Mouse (Mus musculus) cerebellum, postnatal 25 days (tissue): ENCODE data around the gene Sap18b.
"Not testable (repeated sequence)": the region's sequence is repeated elsewhere in the genome, so short reads cannot be mapped to it uniquely, and the experiment has no call there.

ENCODE experiments used
- DNase-seq, 2 experiments: peaks; one replicate each; pipeline ENCODE4 v3.0.0; 2021; ENCODE audit warnings: mixed read lengths in 2 of 2

Sap18b gene

GRCm38 (mm10) chr8:95825162-95825561, at the start of gene Sap18b:
Gene Sap18b (plus strand): TSS chr8:95825346.
- not testable (repeated sequence) for DNase-seq

- DNase-seq, result no peak
These were observed 44.1 kb upstream of the Sap18b start for GRCm38 (mm10) chr8:95781085-95781484.

GRCm38 (mm10) chr8:95781775-95782174, 43.4 kb upstream of the Sap18b start:
- no peak for DNase-seq

DNA sequence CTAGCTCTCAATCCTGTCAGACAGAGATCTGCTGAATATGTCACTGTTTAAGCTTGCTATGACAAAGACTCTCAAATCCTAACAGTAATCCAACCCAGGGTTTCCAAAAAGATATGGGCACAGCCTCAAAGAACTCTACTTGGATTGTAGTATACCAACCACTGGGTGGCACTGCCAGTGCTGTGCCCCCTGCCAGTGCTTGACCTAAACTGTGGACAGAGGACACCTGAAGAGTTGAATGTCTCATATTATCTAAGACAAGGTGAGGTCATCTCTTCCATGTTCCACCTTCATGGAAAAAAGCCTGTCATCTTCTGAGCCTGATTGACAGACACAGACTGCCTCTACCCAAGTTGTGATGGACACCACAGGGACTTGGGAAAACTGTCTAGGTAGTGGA, 42.5 kb upstream of the Sap18b start:
- DNase-seq, result no peak

DNA sequence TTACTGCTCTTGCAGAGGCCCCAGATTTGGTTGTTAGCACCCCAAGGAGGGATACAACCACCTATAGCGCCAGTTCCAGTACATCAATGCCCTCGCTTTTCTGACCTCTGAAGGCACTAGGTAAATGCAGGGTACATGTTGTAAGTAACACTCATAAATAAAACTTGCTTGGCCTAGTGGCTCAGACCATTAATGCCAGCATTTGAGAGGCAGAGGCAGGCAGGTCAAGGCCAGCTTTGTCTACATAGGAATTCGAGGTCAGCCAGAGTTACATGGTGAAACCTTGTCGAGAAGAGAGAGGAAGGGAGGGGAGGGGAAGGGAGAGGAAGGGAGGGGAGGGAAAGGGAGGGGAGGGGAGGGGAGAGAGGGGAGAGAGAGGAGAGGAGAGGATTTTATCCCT, 39.6 kb upstream of the Sap18b start:
- no peak for DNase-seq

DNA sequence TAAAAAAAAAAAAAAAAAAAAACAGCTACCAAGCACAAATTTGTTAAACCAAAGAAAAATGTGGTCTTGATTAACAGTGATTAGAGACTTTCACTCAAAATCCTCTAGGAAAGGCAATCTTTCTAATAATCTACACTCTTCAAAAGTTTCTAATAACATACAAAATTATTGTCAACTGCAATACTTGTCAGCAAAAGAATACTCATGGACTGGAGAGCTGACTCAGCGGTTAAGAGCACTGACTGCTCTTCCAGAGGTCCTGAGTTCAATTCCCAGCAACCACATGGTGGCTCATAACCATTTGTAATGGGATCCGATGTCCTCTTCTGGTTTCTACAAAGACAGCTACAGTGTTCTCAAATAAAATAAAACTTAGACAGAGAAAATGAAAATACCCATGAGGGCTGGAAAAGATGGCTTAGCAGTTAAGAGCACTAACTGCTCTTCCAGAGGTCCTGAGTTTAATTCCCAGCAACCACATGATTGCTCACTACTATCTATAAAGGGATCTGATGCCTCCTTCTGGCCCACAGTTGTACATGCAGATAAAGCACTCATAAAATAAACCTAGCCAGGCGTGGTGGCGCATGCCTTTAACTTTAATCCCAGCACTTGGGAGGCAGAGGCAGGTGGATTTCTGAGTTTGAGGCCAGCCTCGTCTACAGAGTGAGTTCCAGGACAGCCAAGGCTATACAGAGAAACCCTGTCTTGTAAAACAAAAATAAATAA, 29.6 kb upstream of the Sap18b start:
- not testable (repeated sequence) for DNase-seq

DNA sequence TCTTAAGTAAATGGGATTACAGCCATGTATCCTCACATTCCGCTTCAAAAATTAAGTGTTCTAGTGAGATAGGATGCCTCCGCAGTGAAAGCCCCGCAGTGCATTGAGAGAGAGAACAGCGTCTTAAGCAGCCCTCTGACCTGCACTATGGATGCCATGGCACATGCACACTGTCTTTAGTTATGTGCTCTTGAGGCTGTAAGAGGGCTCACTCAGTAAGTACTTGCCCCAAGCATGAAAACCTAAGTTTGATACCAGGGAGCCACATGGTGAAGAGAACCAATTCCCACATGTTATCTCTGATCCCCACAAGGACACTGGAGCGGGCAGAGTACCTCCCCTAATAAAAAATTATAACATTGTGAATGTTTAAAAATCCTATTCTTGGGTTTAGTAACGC, 26.0 kb upstream of the Sap18b start:
- DNase-seq, result no peak

DNA sequence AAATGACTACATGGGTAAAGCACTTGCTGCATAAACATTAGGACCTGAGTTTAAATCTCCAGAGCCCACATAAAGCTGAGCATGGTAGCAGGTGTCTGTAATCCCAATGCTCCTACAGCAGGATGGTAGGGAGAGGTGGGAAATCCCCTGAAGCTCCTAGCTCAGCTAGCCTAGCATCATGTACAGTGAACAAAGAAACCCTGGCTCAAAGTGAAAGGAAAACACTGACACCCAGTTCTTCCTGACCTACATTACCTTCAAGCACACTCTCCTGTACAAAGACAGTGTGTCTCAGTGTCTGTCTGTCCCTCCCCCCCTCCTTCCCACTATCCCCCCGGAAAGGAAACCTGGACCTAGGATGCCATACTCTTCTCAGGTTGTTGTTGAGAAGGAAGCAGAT, 25.3 kb upstream of the Sap18b start:
- no peak for DNase-seq

DNA sequence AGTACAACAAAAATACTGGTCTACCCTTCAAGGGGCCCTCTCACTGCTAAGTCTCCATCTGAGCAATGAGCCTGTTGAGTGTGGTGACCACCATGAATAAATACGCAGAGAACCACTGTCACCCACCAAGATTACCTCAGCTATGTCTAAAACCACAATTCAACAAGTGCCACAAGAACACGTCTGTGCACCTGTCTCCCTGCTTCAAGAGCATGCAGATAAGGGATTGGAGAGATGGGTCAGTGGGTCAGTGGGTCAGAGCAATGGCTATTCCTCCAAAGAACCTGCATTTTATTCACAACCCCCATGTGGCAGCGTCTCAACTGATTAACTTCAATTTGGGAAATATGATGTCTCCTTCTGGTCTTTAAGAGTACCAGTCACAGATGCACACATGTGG, 24.8 kb upstream of the Sap18b start:
- DNase-seq, result no peak

DNA sequence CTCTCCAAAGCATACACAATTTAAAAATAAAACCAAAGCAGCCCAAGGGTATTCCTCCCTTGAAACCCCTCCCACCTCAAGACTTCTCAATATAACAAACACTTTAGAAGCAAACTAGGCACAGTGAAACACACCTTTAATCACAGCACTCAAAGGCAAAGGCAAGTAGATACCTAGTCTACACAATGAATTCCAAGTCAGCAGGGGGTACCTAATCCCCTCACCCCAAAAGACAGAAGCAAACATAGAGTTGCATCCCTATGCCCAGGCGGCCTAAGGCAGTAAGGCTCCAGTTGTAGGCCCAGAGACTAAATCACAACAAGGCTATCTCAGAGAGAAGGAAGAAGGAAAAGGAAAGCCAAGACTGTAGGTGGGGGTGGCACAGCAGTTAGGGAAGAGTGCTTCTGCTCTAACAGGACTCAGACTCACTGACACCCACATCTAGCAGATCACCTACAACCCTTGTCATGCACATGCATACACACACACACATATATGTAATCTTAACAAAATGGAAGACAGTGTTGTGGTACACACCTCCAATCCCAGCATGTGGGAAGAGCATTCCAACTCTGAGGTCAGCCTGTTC, 23.6 kb upstream of the Sap18b start:
- DNase-seq, result no peak

DNA sequence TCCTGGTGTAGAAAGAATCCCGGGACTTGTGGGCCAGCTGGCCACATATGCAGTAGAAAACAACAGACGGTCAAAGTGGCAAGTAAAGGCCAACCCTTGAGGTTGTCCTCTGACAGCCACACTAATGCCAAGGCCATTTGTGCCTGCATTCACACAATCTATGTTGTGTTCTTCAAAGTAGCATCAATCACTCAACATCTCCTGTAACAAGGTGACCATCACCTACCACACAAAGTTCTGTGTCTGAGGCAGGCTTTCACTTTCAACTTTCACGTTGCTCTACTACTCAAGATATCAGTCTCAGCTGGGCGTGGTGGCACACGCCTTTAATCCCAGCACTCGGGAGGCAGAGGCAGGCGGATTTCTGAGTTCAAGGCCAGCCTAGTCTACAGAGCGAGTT, 22.9 kb upstream of the Sap18b start:
- no peak for DNase-seq

- DNase-seq, result no peak
These were observed 19.7 kb upstream of the Sap18b start for GRCm38 (mm10) chr8:95805482-95805881.

DNA sequence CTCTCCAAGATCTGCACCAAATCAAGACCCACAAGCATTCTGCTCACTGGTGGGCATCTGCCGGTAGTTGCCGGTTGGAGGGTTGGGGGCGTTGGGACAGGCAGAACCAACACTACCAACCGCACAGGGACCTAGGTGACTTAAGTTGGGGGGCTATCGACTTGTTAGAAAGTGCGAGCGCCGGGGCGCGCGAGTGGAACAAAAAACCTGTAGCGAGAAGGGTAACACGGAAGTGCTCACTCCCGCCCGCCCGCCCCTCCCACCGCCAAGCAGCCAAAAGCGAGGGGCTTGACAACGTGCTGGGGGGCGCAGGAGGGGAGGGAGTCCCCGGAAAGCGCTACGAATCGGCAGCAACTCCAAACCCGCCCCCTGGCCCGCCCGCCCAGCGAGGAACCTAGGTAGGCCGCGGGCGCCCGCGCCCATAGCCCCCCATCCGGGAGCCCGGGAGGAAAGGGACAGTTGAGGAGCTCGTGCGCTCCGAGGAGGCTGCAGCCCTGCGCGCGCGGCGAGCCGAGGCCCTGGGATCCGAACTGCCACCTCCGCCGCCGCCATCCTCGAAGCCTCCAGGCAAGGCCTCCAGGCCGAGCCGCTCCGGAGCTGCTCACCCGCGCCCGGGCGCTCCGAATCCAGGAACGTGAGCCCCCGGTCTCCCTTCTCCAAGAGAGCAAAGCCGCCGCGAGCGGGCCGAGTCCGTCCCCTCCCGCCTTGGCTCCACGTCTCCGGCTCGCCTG, 18.5 kb upstream of the Sap18b start:
- DNase-seq, result peak in 1 of 2 experiments; percentile 19

GRCm38 (mm10) chr8:95807331-95807843, 17.8 kb upstream of the Sap18b start, which contains the start of gene Cnot1:
Gene Cnot1 (minus strand): TSS chr8:95807464.
- DNase-seq, result peak; percentile 96 to 97

DNA sequence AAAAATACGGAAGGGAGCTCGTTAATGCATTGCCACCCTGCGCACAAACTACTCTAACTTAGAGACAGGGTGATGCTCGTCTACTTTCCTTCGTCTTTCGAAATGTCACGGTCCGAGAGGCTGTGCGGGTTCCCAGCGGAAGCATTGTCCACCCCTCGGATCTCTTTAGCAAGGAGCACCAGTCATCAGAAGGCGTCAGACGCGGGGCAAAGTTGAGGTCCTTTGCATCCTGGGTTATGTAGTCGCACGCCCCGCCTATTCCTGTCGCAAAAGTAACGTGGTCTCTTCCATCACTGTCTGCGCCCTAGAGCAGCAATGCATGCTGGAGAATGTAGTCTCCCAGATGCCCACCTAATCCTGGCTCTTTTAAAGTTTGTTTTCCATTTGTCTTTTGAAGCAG, 17.3 kb upstream of the Sap18b start:
- peak; percentile 91 to 93 for DNase-seq

- no peak for DNase-seq
These were observed 16.5 kb upstream of the Sap18b start for GRCm38 (mm10) chr8:95808631-95809030.

DNA sequence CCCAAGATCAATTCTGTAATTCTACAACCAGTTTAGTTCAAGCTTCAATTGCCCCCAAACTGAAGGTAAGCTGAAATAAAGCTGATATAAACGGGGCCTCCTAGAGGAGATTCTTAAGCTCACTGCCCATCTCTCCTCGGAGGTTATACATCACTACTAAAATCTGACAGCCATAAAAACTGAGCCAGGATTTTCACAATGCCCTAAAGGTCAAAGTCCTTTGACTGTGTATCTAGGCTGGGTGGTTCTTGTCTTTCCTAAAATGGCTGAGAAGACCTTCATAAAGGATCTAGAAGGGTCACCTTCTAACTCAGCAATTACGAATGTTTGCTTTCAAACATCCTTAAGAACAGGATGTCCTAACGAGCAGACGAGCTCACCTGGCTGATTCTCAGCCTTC, 16.0 kb upstream of the Sap18b start:
- DNase-seq, result no peak

DNA sequence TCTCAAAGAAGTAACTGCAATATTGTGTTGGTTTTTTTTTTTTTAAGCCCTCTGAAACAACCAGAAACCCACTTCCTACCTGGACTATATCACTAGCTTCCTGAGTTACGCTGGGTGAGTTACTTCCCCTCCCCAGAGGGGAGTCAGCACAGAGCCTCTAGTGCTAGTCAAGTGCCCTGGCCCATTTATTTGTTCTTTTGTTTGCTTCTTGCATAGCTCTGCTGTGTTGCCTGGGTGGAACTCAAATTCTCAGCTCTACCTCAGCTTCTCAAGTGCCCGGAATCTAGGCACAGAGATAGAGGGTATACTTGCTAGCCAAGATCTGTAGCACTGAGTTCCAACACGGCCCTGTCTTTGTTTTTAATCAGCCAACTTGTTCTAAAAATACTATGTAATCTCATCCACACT, 15.0 kb upstream of the Sap18b start:
- DNase-seq, result no peak

GRCm38 (mm10) chr8:95816044-95816708, 9.0 kb upstream of the Sap18b start:
- no peak for DNase-seq

DNA sequence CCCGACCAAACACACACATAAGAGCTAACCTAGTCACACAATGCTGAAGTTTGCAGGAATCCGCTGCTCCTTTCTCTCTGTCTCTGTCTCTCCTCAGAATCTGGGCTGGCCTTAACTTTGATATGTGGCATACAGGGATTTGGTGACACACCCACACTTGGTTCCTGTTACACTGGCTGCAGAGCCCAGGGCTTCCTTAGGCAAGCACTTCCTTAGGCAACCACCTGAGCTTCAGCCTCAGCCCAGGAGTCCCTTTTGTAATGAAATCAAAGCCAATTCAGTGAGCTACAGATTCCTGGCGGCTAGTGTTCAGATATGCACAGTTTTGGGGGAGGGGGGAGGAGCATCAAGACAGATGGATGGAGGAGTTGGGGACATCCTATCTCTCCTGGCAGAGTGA, 7.5 kb upstream of the Sap18b start:
- no peak for DNase-seq

DNA sequence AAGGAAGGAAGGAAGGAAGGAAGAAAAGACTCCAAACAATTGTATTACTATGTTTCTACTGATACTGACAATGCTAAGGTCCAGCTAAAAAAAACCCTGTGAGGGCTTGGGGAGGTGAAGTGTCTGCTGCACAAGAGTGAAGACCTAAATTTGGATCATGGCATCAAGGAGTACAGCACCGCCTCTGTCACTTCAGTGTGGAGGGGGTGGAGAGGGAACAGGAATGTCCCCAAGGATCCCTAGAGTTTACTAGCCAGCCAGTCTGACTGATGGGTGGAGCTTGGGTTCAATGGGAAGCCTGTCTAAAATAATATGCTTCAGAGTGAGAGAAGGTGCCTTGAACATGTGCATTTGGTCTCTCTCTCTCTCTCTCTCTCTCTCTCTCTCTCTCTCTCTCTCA, 6.9 kb upstream of the Sap18b start:
- no peak for DNase-seq

DNA sequence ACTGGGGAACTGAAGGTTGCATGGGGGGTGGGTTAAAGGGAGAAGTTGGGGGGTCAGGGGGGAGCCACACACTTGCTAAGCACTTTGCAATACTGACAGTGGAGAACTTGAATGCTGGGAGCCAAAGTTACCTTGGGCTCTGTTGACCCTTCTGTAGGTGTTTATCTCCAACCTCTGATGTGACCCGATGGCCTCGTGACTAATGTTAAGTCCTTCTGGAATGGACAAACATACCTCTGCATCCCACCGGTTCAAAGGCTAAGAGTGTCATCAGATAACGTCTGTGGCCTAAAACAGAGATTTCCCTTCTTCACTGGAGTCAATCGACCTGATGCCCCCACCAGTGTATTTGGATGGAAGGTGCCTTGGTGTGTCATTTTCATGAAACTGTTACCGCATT, 3.9 kb upstream of the Sap18b start:
- DNase-seq, result no peak

- no peak for DNase-seq
These were observed 3.0 kb upstream of the Sap18b start for GRCm38 (mm10) chr8:95822096-95822495.
